Mouse (Mus musculus): ENCODE measurements around the gene Plpp1. TPM values are rescaled to one million over a fixed set of nuclear protein-coding genes. Genes with fewer than 3 reads are reported as not detected.

The Plpp1 gene
- polyA plus RNA-seq, 1 experiment from 2014 or later = 135 TPM

DNA sequence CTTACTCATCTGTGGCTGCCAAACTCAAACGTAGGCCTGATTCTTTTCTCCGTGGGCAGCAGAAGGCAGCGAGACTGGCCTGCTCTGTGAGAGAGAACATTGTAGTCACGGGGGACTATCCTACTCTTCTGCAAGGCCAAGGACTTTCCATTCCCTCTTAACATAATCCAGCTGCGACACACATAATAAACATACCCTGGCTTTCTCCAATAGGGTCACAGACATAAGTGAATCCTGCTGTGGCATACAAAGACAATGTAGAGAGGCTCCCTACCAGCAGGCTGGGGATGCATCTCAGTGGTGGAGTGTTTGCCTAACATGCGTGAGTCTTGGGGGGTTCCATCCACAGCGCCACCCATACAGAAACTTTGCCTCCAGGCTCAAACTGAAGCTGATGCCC is 15.3 kb upstream of the Plpp1 start:
- Histone ChIP-seq H3K9ac (ENCODE audit: low read depth, low read length) (no peak overlapping the region), H3K4me1 (replicated peaks; ENCODE audit: insufficient read depth, low read length) (no peaks in the 10 kb centered on the region), H3K36me3 (ENCODE audit: insufficient read depth, low read length) (no peaks in the 10 kb centered on the region), H3K27ac (no peak overlapping the region), H3K27me3 (ENCODE audit: insufficient read depth, low read length) (no peaks in the 10 kb centered on the region), H3K4me3 (replicated peaks; ENCODE audit: low read depth, low read length) (no peak overlapping the region), H3K4me2 (ENCODE audit: low read length) (no peak overlapping the region), H3K9me3 (replicated peaks; ENCODE audit: low read length) (no peaks in the 10 kb centered on the region)
- TF ChIP-seq CTCF (IDR thresholded peaks at IDR 0.05; ENCODE audit: low read depth) = no peak
- WGBS = 77% methylated on average over 7 of the region's 7 CpGs
- no peak for DNase-seq (ENCODE audit: low spot score)
- no peak for ATAC-seq (replicated peaks; ENCODE audit: low FRiP score, low read depth)

GRCm38 (mm10) chr13:112786142-112786541 is 14.4 kb upstream of the Plpp1 start:
- no peaks in the 10 kb centered on the region for H3K9me3 ChIP-seq (replicated peaks; ENCODE audit: low read length)
- no peak overlapping the region for H3K9ac ChIP-seq (ENCODE audit: low read depth, low read length)
- 69% methylated on average over 3 of the region's 3 CpGs for WGBS
- no peak overlapping the region for H3K4me3 ChIP-seq (replicated peaks; ENCODE audit: low read depth, low read length)
- H3K4me1 ChIP-seq (replicated peaks; ENCODE audit: insufficient read depth, low read length) = no peaks in the 10 kb centered on the region
- H3K4me2 ChIP-seq (ENCODE audit: low read length) = no peak overlapping the region
- H3K36me3 ChIP-seq (ENCODE audit: insufficient read depth, low read length) = no peaks in the 10 kb centered on the region
- DNase-seq (ENCODE audit: low spot score) = no peak
- no peak for ATAC-seq (replicated peaks; ENCODE audit: low FRiP score, low read depth)
- H3K27me3 ChIP-seq (ENCODE audit: insufficient read depth, low read length) = no peaks in the 10 kb centered on the region
- no peak overlapping the region for H3K27ac ChIP-seq
- TF ChIP-seq CTCF (IDR thresholded peaks at IDR 0.05; ENCODE audit: low read depth) = no peak

GRCm38 (mm10) chr13:112786942-112787533 is 13.6 kb upstream of the Plpp1 start:
- TF ChIP-seq CTCF (IDR thresholded peaks at IDR 0.05; ENCODE audit: low read depth) = no peak
- Histone ChIP-seq H3K4me1 (replicated peaks; ENCODE audit: insufficient read depth, low read length) (no peaks in the 10 kb centered on the region), H3K9me3 (replicated peaks; ENCODE audit: low read length) (no peaks in the 10 kb centered on the region), H3K27ac (no peak overlapping the region), H3K36me3 (ENCODE audit: insufficient read depth, low read length) (no peaks in the 10 kb centered on the region), H3K9ac (ENCODE audit: low read depth, low read length) (no peak overlapping the region), H3K4me2 (ENCODE audit: low read length) (no peak overlapping the region), H3K27me3 (ENCODE audit: insufficient read depth, low read length) (no peaks in the 10 kb centered on the region), H3K4me3 (replicated peaks; ENCODE audit: low read depth, low read length) (no peak overlapping the region)
- 86% methylated on average over 10 of the region's 10 CpGs for WGBS
- ATAC-seq (replicated peaks; ENCODE audit: low FRiP score, low read depth) (no peak), DNase-seq (ENCODE audit: low spot score) (no peak)

- Histone ChIP-seq H3K36me3 (ENCODE audit: insufficient read depth, low read length) (no peaks in the 10 kb centered on the region), H3K9me3 (replicated peaks; ENCODE audit: low read length) (no peaks in the 10 kb centered on the region), H3K27ac (no peak overlapping the region), H3K4me1 (replicated peaks; ENCODE audit: insufficient read depth, low read length) (no peaks in the 10 kb centered on the region), H3K9ac (ENCODE audit: low read depth, low read length) (no peak overlapping the region), H3K4me3 (replicated peaks; ENCODE audit: low read depth, low read length) (no peak overlapping the region), H3K27me3 (ENCODE audit: insufficient read depth, low read length) (no peaks in the 10 kb centered on the region), H3K4me2 (ENCODE audit: low read length) (no peak overlapping the region)
- DNase-seq (ENCODE audit: low spot score) (no peak), ATAC-seq (replicated peaks; ENCODE audit: low FRiP score, low read depth) (no peak)
- 53% methylated on average over 5 of the region's 5 CpGs for WGBS
- TF ChIP-seq CTCF (IDR thresholded peaks at IDR 0.05; ENCODE audit: low read depth) = no peak
These were observed 9.8 kb upstream of the Plpp1 start for GRCm38 (mm10) chr13:112790774-112791173.

GRCm38 (mm10) chr13:112791906-112792305 is 8.7 kb upstream of the Plpp1 start:
- no peak for TF ChIP-seq CTCF (IDR thresholded peaks at IDR 0.05; ENCODE audit: low read depth)
- H3K36me3 ChIP-seq (ENCODE audit: insufficient read depth, low read length) = no peaks in the 10 kb centered on the region
- no peaks in the 10 kb centered on the region for H3K4me1 ChIP-seq (replicated peaks; ENCODE audit: insufficient read depth, low read length)
- H3K4me3 ChIP-seq (replicated peaks; ENCODE audit: low read depth, low read length) = no peak overlapping the region
- H3K4me2 ChIP-seq (ENCODE audit: low read length) = no peak overlapping the region
- no peak overlapping the region for H3K27ac ChIP-seq
- no peak for DNase-seq (ENCODE audit: low spot score)
- H3K9ac ChIP-seq (ENCODE audit: low read depth, low read length) = no peak overlapping the region
- H3K27me3 ChIP-seq (ENCODE audit: insufficient read depth, low read length) = no peaks in the 10 kb centered on the region
- H3K9me3 ChIP-seq (replicated peaks; ENCODE audit: low read length) = no peaks in the 10 kb centered on the region
- WGBS = 88% methylated on average over 5 of the region's 5 CpGs
- ATAC-seq (replicated peaks; ENCODE audit: low FRiP score, low read depth) = no peak

DNA sequence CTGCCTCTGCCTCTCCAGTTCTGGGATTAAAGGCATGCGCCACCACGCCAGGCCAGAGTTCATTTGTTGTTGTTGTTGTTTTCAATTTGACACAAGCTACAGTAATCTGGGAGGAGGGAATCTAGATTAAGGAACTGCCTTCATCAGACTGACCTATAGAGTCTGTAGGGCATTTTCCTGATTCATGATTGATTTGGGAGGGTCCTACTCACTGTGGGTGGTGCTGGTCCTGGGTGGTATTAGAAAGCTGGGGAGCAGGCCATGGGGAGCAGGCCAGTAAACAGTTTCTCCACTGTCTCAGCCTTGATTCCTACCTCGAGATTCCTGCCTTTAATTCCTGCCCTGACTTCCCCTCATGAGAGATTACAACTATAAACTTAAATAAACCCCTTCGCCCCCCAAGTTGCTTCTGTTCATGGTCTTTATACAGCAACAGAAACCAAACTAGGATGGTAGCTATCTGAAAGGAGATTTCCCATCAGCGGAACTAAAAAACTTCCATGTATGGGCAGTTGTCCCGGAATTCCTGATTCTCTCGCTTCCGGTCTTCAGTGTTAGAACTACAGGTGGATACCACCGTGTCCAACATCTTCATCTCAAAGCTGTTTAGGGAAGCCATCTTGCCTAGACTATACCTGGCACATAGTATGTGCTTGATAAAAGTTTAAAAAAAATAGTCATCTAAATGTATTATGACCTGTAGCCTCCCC is 2.2 kb upstream of the Plpp1 start:
- no peak overlapping the region for H3K9ac ChIP-seq (ENCODE audit: low read depth, low read length)
- no peaks in the 10 kb centered on the region for H3K36me3 ChIP-seq (ENCODE audit: insufficient read depth, low read length)
- no peak overlapping the region for H3K4me2 ChIP-seq (ENCODE audit: low read length)
- no peak overlapping the region for H3K27ac ChIP-seq
- H3K9me3 ChIP-seq (replicated peaks; ENCODE audit: low read length) = no peaks in the 10 kb centered on the region
- no peak for TF ChIP-seq CTCF (IDR thresholded peaks at IDR 0.05; ENCODE audit: low read depth)
- WGBS = 93% methylated on average over 9 of the region's 9 CpGs
- H3K4me1 ChIP-seq (replicated peaks; ENCODE audit: insufficient read depth, low read length) = no peaks in the 10 kb centered on the region
- H3K4me3 ChIP-seq (replicated peaks; ENCODE audit: low read depth, low read length) = no peak overlapping the region
- no peak for DNase-seq (ENCODE audit: low spot score)
- no peaks in the 10 kb centered on the region for H3K27me3 ChIP-seq (ENCODE audit: insufficient read depth, low read length)
- no peak for ATAC-seq (replicated peaks; ENCODE audit: low FRiP score, low read depth)
